Mouse (Mus musculus) kidney, postnatal 10 days (tissue): ENCODE data around the gene Olfr1143.

ENCODE experiments used
- DNase-seq: peaks from one replicate; pipeline ENCODE4 v3.0.0; 2021; ENCODE audit warnings: mixed read lengths

Olfr1143 gene

DNA sequence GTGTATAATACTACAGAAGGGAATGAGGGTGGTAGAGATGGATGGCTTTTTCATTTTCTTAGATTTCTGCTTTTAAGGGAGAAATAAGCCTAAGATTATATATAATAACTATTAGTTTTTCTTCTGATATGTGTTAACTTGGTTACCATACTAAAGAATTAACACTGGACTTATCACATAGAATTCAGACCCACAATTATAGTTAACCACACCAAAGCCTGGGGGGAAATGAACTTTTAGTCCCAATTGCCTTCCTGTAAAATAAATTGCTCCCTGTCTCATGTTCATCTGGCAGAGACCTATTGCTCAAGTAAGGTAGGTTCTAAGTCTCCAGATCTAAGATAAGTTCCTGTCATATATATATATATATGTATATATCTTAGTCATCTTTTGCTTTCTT lies at the start of gene Olfr1143:
Gene Olfr1143 (plus strand): TSS at position 301 of the 400 bp plus-strand sequence.
- DNase-seq = no peak

DNA sequence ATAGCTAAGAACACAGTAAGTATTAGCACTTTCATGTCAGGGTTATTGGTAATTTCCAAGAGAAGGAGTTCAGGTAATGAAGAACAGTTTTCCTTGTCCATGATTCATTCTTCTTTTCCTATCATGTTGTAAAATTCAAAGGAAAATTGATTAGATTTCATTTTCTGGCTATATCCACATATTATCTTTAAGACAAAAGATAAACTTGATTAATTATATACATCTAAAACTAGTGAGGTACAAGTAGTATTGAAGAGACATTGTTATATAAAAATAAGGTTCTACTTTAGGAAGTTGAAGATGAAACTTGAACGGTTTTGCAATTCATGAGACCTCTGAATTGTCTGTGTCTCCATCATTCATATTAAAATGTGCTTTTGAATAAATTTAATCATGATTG lies 46.5 kb upstream of the Olfr1143 start, which contains the start of gene Olfr1141:
Gene Olfr1141 (minus strand): TSS at position 101 of the 400 bp plus-strand sequence.
- DNase-seq = no peak

DNA sequence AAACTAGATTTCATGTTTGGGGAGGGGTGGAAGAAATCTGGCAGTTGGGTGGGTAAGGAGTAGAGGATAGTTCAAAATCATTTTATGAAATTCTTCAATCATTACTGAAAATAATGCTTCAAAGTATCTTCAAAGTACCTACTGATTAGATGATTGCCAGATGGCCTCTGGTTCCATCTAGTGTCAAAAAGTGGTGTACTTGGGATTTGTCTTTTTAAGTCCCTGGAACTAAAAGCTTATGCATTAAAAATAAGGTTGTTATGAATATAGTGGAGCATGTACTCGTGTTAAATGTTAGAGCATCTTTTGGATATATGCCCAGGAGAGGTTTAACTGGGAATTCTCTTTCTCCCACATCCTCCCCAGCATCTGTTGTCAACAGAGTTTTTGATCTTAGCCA lies 24.2 kb upstream of the Olfr1143 start:
- DNase-seq = no peak

DNA sequence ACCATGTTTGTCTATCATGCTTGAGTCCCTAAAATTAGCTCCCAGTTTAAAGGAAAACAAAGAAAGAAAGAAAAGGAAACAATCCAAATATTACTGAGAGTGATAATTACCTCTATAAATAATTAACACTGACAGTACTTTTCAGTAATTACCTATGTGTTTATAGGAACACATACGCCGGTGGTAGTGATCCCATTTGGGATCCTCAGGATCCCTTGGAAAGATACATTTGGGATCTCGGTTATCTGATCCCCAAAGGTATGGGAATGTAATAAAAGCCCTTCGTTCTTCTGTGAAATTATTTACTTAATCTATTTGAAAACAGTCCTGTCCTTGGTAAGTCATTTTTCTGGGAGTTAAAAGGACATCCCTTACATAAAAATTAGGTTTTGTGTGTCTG lies 21.2 kb upstream of the Olfr1143 start, which contains the start of gene Olfr152:
Gene Olfr152 (plus strand): TSS at position 301 of the 400 bp plus-strand sequence.
- no peak for DNase-seq

DNA sequence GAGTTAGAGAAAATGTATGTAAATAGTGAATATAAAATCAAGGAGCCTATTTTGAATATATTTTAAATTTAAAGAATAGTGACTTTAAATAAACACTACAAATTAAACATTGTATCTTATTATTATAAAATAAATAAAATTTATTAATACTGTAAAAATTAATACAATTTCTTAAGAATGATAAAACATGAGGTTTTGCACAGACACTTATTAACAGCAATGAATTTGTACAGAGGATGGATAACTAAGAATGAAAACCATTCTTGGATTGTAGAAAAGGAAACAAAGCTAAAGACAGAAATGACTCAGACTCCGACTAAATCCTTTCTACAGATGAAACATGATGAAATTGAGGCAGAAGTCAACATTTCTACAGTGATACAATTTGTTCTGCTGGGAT lies 9.1 kb downstream of the Olfr1143 start, which contains the start of gene Olfr1145:
Gene Olfr1145 (plus strand): TSS at position 301 of the 400 bp plus-strand sequence.
- no peak for DNase-seq

DNA sequence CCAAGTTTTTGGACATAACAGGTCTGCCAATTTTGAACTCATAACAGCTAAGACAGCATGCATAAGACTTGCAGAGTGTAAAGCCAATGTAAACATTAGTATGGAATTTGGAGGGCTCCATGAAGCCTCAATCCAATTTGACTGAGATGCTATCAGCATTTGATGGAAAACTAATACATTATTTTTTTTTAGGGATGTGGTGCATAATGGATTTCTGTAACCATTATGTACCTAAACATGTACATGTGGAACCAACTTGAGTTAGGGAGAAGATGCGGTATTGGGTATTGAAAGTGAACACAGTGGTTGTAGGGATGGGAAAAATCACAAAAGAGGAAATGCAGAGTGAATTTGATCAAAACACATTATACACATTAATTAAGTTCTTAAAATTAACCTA lies 29.8 kb downstream of the Olfr1143 start, which contains the start of gene Olfr1148:
Gene Olfr1148 (plus strand): TSS at position 301 of the 400 bp plus-strand sequence.
- no peak for DNase-seq

- no peak for DNase-seq
Measured at GRCm38 (mm10) chr2:87843693-87844092, 43.3 kb downstream of the Olfr1143 start, which contains the start of gene Olfr1150-ps1. TSS of gene Olfr1150-ps1 (plus strand) at chr2:87843993.
